Mouse (Mus musculus): ENCODE data around the gene Bckdha. TPM values are rescaled to one million over a fixed set of nuclear protein-coding genes. Genes with fewer than 3 reads are reported as not detected.

Gene Bckdha
- polyA plus RNA-seq, 1 experiment from 2014 or later, result 40.6 TPM

DNA sequence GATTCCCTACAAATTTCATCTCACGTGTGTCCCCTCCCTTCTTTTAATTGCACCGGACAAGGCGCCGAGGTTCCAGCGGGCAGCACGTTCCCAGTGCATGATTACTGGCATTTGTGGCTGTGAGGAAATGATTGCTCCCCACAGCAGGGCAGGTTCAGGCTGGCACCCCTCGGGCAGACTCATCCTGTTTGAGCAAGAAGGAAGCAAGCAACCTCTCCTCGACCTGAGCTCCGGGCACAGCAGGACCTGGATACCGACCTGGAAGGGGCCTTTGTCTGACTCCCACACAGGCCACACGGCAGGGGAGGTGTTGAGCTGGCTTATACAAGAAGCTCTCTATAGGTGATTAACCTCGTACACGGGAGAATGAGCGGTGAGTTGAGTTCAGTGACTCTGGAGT, 13.7 kb downstream of the Bckdha start:
- Histone ChIP-seq H3K9ac (replicated peaks; ENCODE audit: low read length) (no peak overlapping the region), H3K4me2 (ENCODE audit: low read length) (no peak overlapping the region), H3K27ac (replicated peaks; ENCODE audit: low read depth, low read length) (no peak overlapping the region), H3K36me3 (ENCODE audit: control insufficient read depth, insufficient read depth, low read length) (peaks cover 20% of the 10 kb centered on the region), H3K27me3 (ENCODE audit: control insufficient read depth, insufficient read depth, low read length) (no peaks in the 10 kb centered on the region), H3K4me1 (ENCODE audit: control insufficient read depth, insufficient read depth, low read length) (no peaks in the 10 kb centered on the region), H3K9me3 (ENCODE audit: control insufficient read depth, low read length) (no peaks in the 10 kb centered on the region), H3K4me3 (replicated peaks; ENCODE audit: low read depth, low read length) (no peak overlapping the region)
- WGBS, result 51% methylated on average over 14 of the region's 14 CpGs
- DNase-seq, result no peak
- no peak for ATAC-seq (ENCODE audit: low FRiP score, low TSS enrichment)

DNA sequence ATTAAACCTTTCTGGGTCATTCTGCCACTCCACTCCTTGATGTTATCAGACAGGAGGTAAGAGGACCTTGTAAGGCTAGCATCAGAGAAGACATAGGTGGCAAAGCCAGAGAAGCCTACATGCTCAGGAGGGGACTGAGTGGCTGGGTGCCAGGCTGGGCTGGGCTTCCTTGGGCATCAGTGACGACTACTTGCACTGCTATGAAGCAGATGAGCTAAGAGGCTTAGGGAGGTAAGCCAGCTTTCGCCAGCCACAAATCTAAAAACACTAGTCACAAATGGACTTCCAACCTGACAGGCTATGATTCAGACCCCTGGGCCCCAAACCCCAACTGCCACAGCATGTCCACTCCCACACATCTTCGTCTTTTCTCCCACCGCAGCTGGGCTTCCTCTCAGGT, 14.2 kb downstream of the Bckdha start:
- H3K9ac ChIP-seq (replicated peaks; ENCODE audit: low read length), result no peak overlapping the region
- no peak overlapping the region for H3K4me2 ChIP-seq (ENCODE audit: low read length)
- WGBS, result 82% methylated on average over 4 of the region's 4 CpGs
- no peak overlapping the region for H3K27ac ChIP-seq (replicated peaks; ENCODE audit: low read depth, low read length)
- H3K9me3 ChIP-seq (ENCODE audit: control insufficient read depth, low read length), result no peaks in the 10 kb centered on the region
- DNase-seq (no peak), ATAC-seq (ENCODE audit: low FRiP score, low TSS enrichment) (no peak)
- no peak overlapping the region for H3K4me3 ChIP-seq (replicated peaks; ENCODE audit: low read depth, low read length)
- peaks cover 24% of the 10 kb centered on the region for H3K36me3 ChIP-seq (ENCODE audit: control insufficient read depth, insufficient read depth, low read length)
- no peaks in the 10 kb centered on the region for H3K27me3 ChIP-seq (ENCODE audit: control insufficient read depth, insufficient read depth, low read length)
- no peaks in the 10 kb centered on the region for H3K4me1 ChIP-seq (ENCODE audit: control insufficient read depth, insufficient read depth, low read length)

DNA sequence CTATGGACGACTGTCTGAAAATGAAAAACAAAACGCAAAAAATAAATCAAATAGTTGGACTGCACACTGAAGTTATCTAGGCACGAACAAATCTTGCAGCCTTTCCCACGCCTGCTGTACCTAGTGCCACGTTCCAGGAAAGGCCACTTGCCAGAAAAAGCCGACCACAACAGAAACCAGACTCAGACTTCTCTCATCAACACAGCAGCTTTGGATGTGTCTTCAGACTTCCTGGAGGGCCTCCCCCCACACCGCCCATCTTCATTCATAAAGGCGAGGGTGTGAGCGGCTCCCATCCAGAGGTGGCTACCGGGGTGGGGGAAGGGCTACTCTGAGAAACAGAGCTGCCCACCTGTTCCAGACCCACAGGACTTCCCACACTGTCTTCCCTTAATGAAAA, 14.6 kb downstream of the Bckdha start:
- DNase-seq (no peak), ATAC-seq (ENCODE audit: low FRiP score, low TSS enrichment) (no peak)
- H3K36me3 ChIP-seq (ENCODE audit: control insufficient read depth, insufficient read depth, low read length), result peaks cover 24% of the 10 kb centered on the region
- no peak overlapping the region for H3K27ac ChIP-seq (replicated peaks; ENCODE audit: low read depth, low read length)
- H3K4me1 ChIP-seq (ENCODE audit: control insufficient read depth, insufficient read depth, low read length), result no peaks in the 10 kb centered on the region
- H3K9me3 ChIP-seq (ENCODE audit: control insufficient read depth, low read length), result no peaks in the 10 kb centered on the region
- H3K9ac ChIP-seq (replicated peaks; ENCODE audit: low read length), result no peak overlapping the region
- H3K4me3 ChIP-seq (replicated peaks; ENCODE audit: low read depth, low read length), result no peak overlapping the region
- H3K4me2 ChIP-seq (ENCODE audit: low read length), result no peak overlapping the region
- no peaks in the 10 kb centered on the region for H3K27me3 ChIP-seq (ENCODE audit: control insufficient read depth, insufficient read depth, low read length)
- 84% methylated on average over 10 of the region's 10 CpGs for WGBS

DNA sequence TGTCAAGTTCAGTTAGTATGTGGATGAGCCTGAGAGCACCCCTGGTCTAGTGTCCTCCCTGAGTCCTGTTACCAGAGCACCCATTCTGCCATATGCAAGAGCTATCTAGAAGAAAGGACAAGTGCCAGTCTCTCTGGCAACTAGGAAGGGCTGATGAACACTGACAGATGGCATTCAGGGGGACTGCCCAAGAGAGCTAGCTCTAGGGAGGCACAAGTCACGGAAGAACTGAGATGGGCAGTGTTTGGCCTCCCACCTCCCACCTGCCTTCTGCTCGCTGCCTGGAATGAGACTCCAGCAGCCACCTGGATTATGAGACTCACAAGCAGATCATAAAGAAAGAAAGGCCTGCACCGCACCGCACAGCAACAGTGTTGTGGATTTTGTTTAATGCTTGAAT, 19.0 kb downstream of the Bckdha start:
- H3K9ac ChIP-seq (replicated peaks; ENCODE audit: low read length), result no peak overlapping the region
- H3K36me3 ChIP-seq (ENCODE audit: control insufficient read depth, insufficient read depth, low read length), result peaks cover 59% of the 10 kb centered on the region
- H3K4me1 ChIP-seq (ENCODE audit: control insufficient read depth, insufficient read depth, low read length), result no peaks in the 10 kb centered on the region
- ATAC-seq (ENCODE audit: low FRiP score, low TSS enrichment) (no peak), DNase-seq (no peak)
- H3K9me3 ChIP-seq (ENCODE audit: control insufficient read depth, low read length), result no peaks in the 10 kb centered on the region
- H3K4me2 ChIP-seq (ENCODE audit: low read length), result no peak overlapping the region
- no peak overlapping the region for H3K4me3 ChIP-seq (replicated peaks; ENCODE audit: low read depth, low read length)
- H3K27ac ChIP-seq (replicated peaks; ENCODE audit: low read depth, low read length), result no peak overlapping the region
- 91% methylated on average over 4 of the region's 4 CpGs for WGBS
- H3K27me3 ChIP-seq (ENCODE audit: control insufficient read depth, insufficient read depth, low read length), result no peaks in the 10 kb centered on the region

DNA sequence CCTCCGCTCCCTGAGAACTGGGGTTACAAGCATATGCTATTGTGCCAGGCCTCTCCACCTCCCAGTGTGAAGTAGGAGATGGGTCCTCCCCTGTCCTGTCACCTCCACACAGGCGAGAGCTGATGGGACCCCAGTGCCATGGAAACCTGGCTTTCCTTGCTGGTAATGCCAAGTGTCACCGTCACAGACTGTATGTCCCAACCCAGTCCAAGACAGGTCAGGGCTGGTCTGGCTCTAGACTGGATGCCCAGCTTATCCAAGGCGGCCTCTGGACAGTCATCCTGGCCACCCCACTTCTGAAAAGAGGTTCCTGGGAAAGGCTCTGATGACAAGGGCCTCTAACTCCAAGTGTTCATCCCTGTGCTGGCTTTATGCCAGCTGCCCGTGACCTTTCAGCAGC, 21.7 kb downstream of the Bckdha start:
- DNase-seq (no peak), ATAC-seq (ENCODE audit: low FRiP score, low TSS enrichment) (no peak)
- H3K27ac ChIP-seq (replicated peaks; ENCODE audit: low read depth, low read length), result no peak overlapping the region
- no peak overlapping the region for H3K4me3 ChIP-seq (replicated peaks; ENCODE audit: low read depth, low read length)
- no peak overlapping the region for H3K4me2 ChIP-seq (ENCODE audit: low read length)
- 91% methylated on average over 5 of the region's 5 CpGs for WGBS
- H3K36me3 ChIP-seq (ENCODE audit: control insufficient read depth, insufficient read depth, low read length), result peaks cover 79% of the 10 kb centered on the region
- no peak overlapping the region for H3K9ac ChIP-seq (replicated peaks; ENCODE audit: low read length)
- no peaks in the 10 kb centered on the region for H3K9me3 ChIP-seq (ENCODE audit: control insufficient read depth, low read length)
- H3K27me3 ChIP-seq (ENCODE audit: control insufficient read depth, insufficient read depth, low read length), result no peaks in the 10 kb centered on the region
- no peaks in the 10 kb centered on the region for H3K4me1 ChIP-seq (ENCODE audit: control insufficient read depth, insufficient read depth, low read length)

DNA sequence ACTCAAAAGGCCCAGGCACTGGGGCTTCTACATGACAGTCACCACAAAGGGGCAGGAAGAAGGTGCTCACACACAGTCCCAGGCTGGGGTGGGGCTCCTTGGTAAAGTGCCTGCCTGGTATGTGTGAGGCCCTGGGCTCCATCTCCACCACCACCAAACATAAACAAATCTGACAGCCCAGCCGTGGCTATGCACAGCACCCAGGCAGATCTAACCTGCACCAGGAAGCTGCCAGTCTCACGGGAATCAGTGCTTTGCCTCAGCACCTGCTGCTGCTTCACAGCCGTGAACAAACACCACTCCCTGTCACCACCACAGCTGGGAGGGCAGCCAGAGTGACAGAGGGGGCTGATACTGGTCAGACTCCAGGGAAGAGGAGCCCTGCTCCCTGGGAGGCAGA, 22.4 kb downstream of the Bckdha start:
- H3K9ac ChIP-seq (replicated peaks; ENCODE audit: low read length), result no peak overlapping the region
- no peak overlapping the region for H3K27ac ChIP-seq (replicated peaks; ENCODE audit: low read depth, low read length)
- H3K27me3 ChIP-seq (ENCODE audit: control insufficient read depth, insufficient read depth, low read length), result no peaks in the 10 kb centered on the region
- no peak overlapping the region for H3K4me2 ChIP-seq (ENCODE audit: low read length)
- H3K4me1 ChIP-seq (ENCODE audit: control insufficient read depth, insufficient read depth, low read length), result no peaks in the 10 kb centered on the region
- no peak for DNase-seq
- no peaks in the 10 kb centered on the region for H3K9me3 ChIP-seq (ENCODE audit: control insufficient read depth, low read length)
- ATAC-seq (ENCODE audit: low FRiP score, low TSS enrichment), result no peak
- WGBS, result 73% methylated on average over 3 of the region's 3 CpGs
- no peak overlapping the region for H3K4me3 ChIP-seq (replicated peaks; ENCODE audit: low read depth, low read length)
- peaks cover 80% of the 10 kb centered on the region for H3K36me3 ChIP-seq (ENCODE audit: control insufficient read depth, insufficient read depth, low read length)

DNA sequence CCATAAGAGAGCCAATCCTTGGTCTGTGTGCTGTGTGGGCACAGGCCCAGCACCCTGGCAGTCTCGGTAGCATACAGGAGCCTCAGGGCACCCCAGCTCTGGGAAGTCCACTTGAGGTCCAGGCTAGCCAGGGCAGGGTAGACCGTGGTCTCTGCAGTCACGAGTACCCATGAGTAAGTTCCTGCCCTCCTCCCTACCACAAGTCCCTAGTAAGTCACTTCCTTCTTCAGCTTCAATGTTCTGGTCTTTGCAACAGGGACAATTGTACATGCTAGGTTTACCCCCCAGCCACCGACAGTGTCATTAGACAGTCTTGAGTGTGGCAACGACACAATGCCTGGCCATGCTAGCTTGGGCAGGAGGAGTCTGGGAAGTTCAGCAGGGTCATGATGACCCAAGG, 26.1 kb downstream of the Bckdha start:
- H3K27me3 ChIP-seq (ENCODE audit: control insufficient read depth, insufficient read depth, low read length), result peaks cover 10% of the 10 kb centered on the region; the same call in 1 of the 2 replicates
- H3K9me3 ChIP-seq (ENCODE audit: control insufficient read depth, low read length), result no peaks in the 10 kb centered on the region
- no peak overlapping the region for H3K4me2 ChIP-seq (ENCODE audit: low read length)
- H3K4me3 ChIP-seq (replicated peaks; ENCODE audit: low read depth, low read length), result no peak overlapping the region
- H3K9ac ChIP-seq (replicated peaks; ENCODE audit: low read length), result no peak overlapping the region
- H3K36me3 ChIP-seq (ENCODE audit: control insufficient read depth, insufficient read depth, low read length), result peaks cover 75% of the 10 kb centered on the region
- 91% methylated on average over 5 of the region's 5 CpGs for WGBS
- H3K27ac ChIP-seq (replicated peaks; ENCODE audit: low read depth, low read length), result no peak overlapping the region
- ATAC-seq (ENCODE audit: low FRiP score, low TSS enrichment), result no peak
- H3K4me1 ChIP-seq (ENCODE audit: control insufficient read depth, insufficient read depth, low read length), result no peaks in the 10 kb centered on the region
- no peak for DNase-seq

DNA sequence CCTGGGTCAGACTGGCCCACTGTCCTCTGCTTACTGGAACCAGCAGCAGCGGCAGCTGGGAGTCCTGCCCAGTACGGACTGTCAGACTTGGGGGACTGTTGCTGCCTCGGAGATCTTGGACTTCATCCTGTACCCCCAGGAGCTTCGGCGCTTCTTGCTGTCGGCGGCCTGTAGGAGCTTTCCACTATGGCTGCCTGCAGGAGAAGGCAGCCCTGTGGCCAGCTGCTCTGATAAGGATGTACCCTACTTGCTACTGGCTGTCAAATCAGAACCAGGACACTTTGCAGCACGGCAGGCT, 30.5 kb downstream of the Bckdha start:
- H3K9me3 ChIP-seq (ENCODE audit: control insufficient read depth, low read length), result no peaks in the 10 kb centered on the region
- H3K27me3 ChIP-seq (ENCODE audit: control insufficient read depth, insufficient read depth, low read length), result peaks cover 14% of the 10 kb centered on the region; the same call in 1 of the 2 replicates
- WGBS, result 70% methylated on average over 8 of the region's 8 CpGs
- H3K4me2 ChIP-seq (ENCODE audit: low read length), result no peak overlapping the region
- ATAC-seq (ENCODE audit: low FRiP score, low TSS enrichment) (no peak), DNase-seq (no peak)
- H3K4me1 ChIP-seq (ENCODE audit: control insufficient read depth, insufficient read depth, low read length), result no peaks in the 10 kb centered on the region
- H3K4me3 ChIP-seq (replicated peaks; ENCODE audit: low read depth, low read length), result no peak overlapping the region
- no peak overlapping the region for H3K27ac ChIP-seq (replicated peaks; ENCODE audit: low read depth, low read length)
- H3K9ac ChIP-seq (replicated peaks; ENCODE audit: low read length), result no peak overlapping the region
- H3K36me3 ChIP-seq (ENCODE audit: control insufficient read depth, insufficient read depth, low read length), result peaks cover 59% of the 10 kb centered on the region

DNA sequence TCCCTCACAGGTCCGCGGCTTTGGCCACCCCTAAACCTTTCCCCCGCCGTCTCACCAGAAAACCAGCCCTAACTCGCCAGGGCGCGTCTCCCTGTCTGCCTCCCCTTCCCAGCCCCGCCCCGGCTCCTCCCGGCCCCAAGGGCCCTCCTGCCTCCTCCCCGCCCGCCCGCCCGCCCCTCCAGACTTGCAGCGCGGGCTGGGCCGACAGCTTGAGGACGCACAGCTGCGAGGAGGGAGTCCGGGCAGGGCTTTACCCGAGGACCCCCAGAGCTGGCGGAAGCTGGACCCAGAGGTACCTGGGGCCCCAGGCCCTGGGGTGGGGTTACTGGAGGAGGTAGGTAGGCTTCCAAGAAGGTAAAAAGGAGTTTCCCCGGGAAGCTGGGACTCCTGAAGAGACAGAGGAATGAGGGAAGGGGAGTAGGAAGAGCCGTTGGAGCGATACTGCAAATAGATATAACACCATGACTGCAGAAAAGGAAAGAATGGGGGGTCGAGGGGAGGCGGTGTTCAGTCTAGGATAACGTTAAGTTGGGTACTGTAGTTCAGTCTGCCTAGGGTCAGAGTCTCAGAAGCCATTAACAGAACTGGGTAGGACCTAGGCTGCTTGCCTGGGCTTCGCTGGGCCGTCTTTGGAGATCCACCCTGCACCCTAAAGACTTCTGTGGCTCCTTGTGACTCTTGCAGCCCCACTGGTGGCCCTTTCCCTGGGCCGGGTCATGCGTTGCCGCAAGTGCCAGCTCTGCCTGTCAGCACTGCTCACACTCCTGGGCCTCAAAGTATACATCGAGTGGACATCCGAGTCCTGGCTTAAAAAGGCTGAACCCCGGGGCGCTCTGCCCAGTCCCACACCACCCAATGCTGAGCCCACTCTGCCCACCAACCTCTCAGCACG, 31.1 kb downstream of the Bckdha start:
- peak overlapping the region; percentile 10; the same call in 1 of the 2 replicates for H3K4me3 ChIP-seq (replicated peaks; ENCODE audit: low read depth, low read length)
- H3K36me3 ChIP-seq (ENCODE audit: control insufficient read depth, insufficient read depth, low read length), result peaks cover 54% of the 10 kb centered on the region
- WGBS, result 18% methylated on average over 38 of the region's 38 CpGs
- no peak overlapping the region for H3K27ac ChIP-seq (replicated peaks; ENCODE audit: low read depth, low read length)
- no peak for ATAC-seq (ENCODE audit: low FRiP score, low TSS enrichment)
- H3K9me3 ChIP-seq (ENCODE audit: control insufficient read depth, low read length), result no peaks in the 10 kb centered on the region
- H3K9ac ChIP-seq (replicated peaks; ENCODE audit: low read length), result no peak overlapping the region
- DNase-seq, result peak; percentile 24
- H3K4me2 ChIP-seq (ENCODE audit: low read length), result peak overlapping the region; percentile 35
- peaks cover 14% of the 10 kb centered on the region; the same call in 1 of the 2 replicates for H3K27me3 ChIP-seq (ENCODE audit: control insufficient read depth, insufficient read depth, low read length)
- H3K4me1 ChIP-seq (ENCODE audit: control insufficient read depth, insufficient read depth, low read length), result no peaks in the 10 kb centered on the region

Measured in midbrain, embryonic 14.5 days (tissue).